Mouse (Mus musculus) T-helper 17 cell (primary cell): Measurements from ENCODE around the gene Kcnh4.
"Not testable (repeated sequence)": the region's sequence is repeated elsewhere in the genome, so short reads cannot be mapped to it uniquely, and the experiment has no call there.

Source experiments
- in situ Hi-C, 2 experiments: fragments of 300-600 bp; cut with MboI, MseI; formaldehyde crosslinking; loops; 1 replicate in 1 of 2; 2 replicates in 1 of 2; pipeline ENCODE4 v1.15.1; 2025; ENCODE audit warnings: high pct_unique_total_duplicates in 2 of 2

Gene Kcnh4

DNA sequence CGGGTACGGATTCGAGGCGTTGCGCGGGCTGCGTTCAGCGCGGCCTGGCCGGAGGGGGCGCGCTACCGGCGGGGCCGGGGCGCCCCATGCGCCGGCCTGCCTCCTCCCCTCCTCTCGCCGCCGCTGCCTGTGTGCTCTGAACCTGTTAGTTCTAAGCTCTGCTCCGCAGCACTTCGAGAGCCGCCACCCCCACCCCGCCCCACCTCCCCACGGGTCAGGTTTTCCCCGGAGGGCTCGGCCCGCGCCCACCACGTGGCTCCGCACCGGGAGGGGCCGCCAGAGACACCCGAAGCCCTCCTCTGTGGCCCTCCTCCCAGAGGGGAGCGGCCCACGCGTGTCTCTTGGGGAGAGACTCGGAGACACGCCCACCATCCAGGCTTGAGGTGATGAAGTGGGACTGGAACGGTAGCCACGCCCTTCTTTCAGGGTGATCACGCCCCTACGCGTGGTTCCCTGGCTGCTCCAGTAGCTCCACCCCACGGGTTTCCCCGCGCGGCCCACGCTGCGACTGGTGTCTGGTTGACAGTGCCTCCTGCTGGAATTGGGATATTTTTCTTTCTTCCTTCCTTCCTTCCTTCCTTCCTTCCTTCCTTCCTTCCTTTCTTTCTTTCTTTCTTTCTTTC, at the start of gene Kcnh4:
TSS of gene Kcnh4 (minus strand) at position 332 of the 623 bp plus-strand sequence.
- in situ Hi-C loops, result no loop called here

DNA sequence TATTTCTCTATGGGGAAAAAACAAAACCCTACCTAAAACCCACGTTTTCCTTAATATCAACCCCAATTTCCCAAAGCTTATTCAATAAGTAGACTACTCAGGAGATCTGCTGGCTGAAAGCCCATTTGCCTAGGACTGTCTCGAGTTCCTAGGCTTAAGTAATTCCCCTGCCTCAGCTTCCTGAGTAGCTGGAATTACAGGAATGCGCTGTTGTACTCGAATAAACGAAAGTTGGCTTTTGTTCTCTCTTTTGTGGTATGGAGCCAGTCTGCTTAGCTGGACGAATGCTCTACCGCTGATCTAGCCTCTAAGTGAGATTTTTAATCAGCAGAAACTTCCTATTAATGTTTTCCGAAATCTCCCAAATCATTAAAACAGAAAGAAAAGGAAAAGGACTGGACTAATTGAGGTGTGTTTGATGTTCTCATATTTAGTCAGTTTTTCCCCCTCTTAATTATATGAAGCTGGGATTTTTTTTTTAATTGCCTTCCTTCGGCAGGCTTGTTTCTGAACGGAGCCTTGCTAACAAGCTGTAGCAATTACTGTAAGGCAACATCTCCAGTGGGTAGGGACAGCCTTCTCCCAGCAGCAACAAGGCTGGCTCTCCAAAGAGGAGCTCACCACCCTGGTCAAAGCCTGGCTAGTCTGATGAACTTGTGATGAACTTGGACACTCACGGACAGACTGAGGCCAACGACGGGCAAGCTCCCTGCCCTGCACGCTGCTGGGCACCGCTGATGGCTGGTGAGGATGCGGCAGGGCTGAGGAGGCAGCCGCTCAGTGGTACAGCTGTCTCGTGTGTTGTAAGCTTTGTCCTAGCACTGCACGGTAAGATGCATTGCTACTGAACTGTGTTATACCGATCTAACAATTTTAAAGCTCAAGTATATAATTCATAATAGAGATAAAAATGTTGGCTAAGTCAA, 46.9 kb upstream of the Kcnh4 start:
- in situ Hi-C loops, result loop anchor here in 1 of 2 experiments (5.0 kb wide), 1 partner anchor 71 kb away; no protein-coding TSS in a partner anchor

DNA sequence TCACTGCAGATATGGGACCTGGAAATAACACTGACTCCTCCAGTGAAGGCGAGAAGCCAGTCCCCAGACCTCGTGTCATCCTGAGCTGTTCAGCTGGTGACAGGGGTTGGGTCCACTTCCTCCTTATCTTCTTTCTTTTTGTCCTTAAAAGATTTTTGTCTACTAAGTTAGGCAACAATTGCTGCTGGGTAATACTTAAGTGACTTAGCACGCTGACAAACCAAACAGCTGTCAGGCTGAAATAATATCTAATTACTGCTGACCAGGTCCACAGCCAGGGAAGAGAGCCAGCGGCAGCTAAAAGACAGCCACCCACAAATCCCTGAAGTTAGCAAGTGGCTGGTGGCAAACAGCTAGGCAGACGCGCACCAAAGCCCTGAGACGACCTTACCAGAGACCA, 45.8 kb upstream of the Kcnh4 start:
- in situ Hi-C loops, result loop anchor here in 1 of 2 experiments (5.0 kb wide), 1 partner anchor 72 kb away; no protein-coding TSS in a partner anchor

- in situ Hi-C loops, result no loop called here
Observed at GRCm38 (mm10) chr11:100804409-100804808, 44.7 kb upstream of the Kcnh4 start.

DNA sequence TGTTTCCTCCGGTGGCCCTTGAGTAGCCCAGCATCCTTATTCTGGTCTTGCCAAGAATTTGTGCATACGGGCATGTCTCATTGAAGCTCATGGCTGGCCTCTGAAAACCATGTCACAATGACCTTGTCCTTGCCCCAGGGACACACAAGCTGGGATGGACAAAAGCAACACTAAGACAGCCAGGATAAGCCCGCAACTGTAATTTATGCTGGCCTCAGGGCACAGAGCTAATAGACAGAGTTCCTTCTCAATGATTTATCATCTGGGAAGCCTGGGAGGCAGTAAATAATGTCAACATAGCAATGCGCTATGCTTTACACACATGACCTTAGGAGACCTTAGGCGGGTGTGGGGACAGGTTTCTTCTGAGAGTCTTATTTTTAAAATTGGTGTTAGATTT, 39.7 kb upstream of the Kcnh4 start:
- in situ Hi-C loops, result no loop called here

DNA sequence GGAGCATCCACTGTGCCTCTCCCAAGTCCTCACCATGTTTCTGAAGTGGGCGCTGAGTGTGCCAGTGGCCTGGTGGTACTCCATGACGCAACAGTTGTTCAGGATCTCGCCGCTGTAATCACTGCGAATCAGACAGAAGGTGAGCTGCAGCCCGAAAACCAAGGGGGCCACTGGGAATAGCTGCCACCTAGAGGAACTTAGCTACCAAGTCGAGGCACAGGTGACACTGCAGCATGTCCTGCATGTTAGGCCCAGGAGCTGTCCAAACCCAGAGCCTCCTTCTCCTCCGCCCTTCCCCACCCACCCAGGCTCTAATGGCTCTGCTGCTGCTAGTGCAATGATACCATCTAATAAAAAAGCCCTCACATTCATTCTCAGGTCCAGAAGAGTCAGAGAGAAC, 36.8 kb upstream of the Kcnh4 start:
- in situ Hi-C loops, result no loop called here

- in situ Hi-C loops, result no loop called here
Observed at GRCm38 (mm10) chr11:100795386-100795785, 35.6 kb upstream of the Kcnh4 start.

GRCm38 (mm10) chr11:100791457-100792049, 31.8 kb upstream of the Kcnh4 start:
- in situ Hi-C loops, result no loop called here

DNA sequence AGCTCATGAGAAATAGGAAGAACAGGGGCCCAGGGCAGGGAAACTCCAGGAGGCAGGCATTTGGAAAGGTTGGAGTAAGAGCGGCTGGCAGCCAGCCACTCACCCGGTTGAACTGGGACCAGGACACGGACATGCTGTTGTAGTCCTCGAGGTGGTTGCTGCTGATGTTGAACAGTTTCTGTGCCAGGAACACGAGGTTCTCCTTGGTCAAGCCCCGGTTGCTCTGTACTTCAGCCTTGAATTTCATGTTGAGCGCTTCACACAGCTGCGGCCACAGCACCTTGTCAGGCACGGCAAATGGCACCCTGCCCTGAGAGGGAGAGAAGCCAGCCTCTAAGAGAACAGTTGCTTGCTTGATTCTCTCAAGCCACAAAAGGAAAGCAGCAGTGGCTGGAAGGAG, 30.9 kb upstream of the Kcnh4 start:
- in situ Hi-C loops, result not testable (repeated sequence)

- in situ Hi-C loops, result loop anchor here in 1 of 2 experiments (5.0 kb wide), 1 partner anchor 83 kb away; no protein-coding TSS in a partner anchor
Observed at GRCm38 (mm10) chr11:100789702-100790101, 30.0 kb upstream of the Kcnh4 start.

- in situ Hi-C loops, result loop anchor here in 1 of 2 experiments (5.0 kb wide), 1 partner anchor 87 kb away; no protein-coding TSS in a partner anchor
Observed at GRCm38 (mm10) chr11:100785774-100786173, 26.0 kb upstream of the Kcnh4 start.

DNA sequence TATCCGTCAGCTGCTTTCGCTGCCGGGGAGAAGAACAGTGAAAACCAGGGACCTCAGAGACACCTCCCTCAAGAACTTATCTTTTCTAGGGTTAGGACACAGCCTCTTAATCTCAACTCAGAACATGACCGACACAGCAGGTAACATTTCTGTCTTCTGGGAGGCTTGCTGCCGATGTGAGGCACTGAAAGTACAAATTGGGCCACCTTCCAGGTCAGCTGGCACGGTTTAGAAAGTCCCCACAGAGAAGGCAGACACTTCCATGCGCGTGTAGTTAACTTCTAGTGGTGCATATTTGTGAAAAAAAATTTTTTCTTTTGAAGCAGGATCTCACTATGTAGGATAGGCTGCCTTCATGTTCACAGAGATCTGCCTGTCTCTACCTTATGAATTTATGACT, 24.5 kb upstream of the Kcnh4 start:
- in situ Hi-C loops, result no loop called here

GRCm38 (mm10) chr11:100782568-100782967, 22.8 kb upstream of the Kcnh4 start:
- in situ Hi-C loops, result no loop called here

- in situ Hi-C loops, result no loop called here
Observed at GRCm38 (mm10) chr11:100781763-100782475, 22.2 kb upstream of the Kcnh4 start.

- in situ Hi-C loops, result no loop called here
Observed at GRCm38 (mm10) chr11:100780247-100780646, 20.5 kb upstream of the Kcnh4 start.

- in situ Hi-C loops, result no loop called here
Observed at GRCm38 (mm10) chr11:100778069-100778468, 18.3 kb upstream of the Kcnh4 start.

GRCm38 (mm10) chr11:100775921-100776320, 16.2 kb upstream of the Kcnh4 start:
- in situ Hi-C loops, result no loop called here

GRCm38 (mm10) chr11:100774261-100774660, 14.5 kb upstream of the Kcnh4 start:
- in situ Hi-C loops, result no loop called here

DNA sequence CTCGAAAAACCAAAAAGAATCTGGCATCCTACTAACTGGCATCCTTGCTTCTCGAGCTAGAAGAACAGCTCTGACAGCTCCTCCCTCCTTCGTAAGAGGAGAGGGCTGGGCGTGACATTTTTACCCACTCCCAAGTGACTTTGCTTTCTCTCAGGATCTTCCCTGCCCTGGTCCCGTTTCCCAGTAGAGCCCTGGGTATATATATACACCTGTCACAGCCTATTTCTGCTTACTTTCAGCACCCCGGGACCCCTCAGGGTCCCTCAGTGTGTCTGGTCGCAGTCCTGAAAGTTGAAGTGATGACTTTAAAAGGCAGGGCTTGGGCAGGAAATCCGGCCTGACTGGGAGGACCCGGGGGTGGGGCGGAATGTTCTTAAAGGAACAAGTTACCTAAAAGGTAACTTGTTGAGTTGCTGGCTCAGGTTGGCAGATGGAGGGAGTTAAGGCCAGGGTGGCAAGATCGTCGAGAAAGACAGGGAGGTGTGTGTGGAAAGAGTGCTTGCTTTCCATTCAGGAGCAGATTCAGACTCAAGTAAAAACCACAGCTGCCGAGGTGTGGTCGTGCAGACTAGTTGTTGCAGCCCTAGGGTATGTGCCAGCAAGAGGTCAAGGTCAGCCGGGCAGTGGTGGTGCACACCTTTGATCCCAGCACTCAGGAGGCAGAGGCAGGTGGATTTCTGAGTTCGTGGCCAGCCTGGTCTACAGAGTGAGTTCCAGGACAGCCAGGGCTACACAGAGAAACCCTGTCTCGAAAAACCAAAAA, 11.1 kb upstream of the Kcnh4 start, which contains the start of gene Ghdc:
TSS of gene Ghdc (minus strand) at position 312 of the 763 bp plus-strand sequence.
- in situ Hi-C loops, result no loop called here

GRCm38 (mm10) chr11:100769980-100770379, 10.2 kb upstream of the Kcnh4 start:
- in situ Hi-C loops, result no loop called here

GRCm38 (mm10) chr11:100767871-100768270, 8.1 kb upstream of the Kcnh4 start:
- in situ Hi-C loops, result no loop called here
